Mouse (Mus musculus) WW6 (cell line): ENCODE results near the gene Intu.

ENCODE experiments used
- DNase-seq: peaks from one replicate; pipeline ENCODE4 v3.0.0-alpha.2; 2013; ENCODE audit warnings: low read depth, low spot score

Intu gene

DNA sequence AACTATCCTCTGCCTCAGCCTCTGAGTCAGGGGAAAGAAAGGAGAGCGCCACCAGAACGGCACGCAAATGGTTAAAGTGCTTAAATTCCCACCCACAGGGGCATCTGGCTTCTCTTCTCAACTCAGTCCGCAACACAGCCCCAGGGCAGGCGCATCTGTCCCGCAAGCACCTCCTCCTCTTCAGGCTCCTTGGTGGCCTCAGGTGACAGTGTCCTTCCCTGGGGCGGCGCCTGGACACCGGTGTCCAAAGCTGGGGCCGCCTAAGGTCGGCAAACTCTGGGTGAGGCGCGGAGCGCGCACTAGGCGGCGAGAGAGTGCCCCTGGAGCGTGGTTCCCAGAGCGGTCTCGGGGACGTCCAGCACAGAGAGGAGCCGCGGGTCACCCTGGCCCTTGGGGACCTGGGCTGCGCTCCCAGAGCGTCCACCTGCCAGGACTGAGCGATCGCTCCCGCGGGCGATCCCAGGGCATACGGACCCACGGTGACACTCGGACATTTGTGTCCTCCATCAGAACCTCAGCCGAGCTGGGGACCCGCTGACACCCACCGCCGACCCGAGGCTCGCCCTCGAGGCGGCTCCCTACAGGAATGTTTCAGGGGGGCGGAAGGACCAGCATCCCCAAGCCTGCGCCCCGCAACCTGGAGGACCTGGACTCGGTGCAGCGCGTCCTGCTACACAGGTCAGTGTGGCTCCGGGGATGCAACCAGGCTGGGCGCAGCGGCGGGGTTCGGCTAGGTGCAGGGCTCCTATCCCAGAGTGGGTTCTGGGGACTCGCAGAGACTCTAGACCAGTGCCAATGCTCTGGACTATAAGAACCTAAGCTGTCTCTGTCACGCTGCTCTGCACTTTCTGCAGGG lies at the start of gene Intu:
TSS of gene Intu (plus strand) at position 1 of the 856 bp plus-strand sequence.
- DNase-seq, result no peak

DNA sequence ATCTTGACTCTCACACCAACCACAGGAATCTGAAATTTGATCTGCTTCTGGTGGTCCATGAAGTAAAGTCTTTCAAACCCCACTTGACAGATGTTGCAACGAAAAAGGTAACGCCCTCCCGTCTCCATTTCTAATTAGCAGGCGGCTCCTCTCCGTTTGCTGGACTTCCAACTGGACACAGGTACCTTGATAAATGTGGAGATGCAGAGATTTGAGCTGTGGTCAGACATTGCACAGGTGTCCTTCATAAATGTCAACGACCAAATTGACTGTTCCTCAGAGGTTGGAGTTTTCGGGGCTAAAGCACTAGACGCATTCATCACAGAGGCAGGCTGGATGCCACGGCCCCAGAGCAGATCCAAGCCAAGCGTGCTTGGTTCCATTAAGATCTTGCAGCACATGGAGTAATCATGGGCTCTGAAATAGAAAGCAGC lies 47.8 kb upstream of the Intu start:
- DNase-seq, result no peak

GRCm38 (mm10) chr3:40487381-40487780 lies 43.7 kb upstream of the Intu start:
- DNase-seq, result no peak

DNA sequence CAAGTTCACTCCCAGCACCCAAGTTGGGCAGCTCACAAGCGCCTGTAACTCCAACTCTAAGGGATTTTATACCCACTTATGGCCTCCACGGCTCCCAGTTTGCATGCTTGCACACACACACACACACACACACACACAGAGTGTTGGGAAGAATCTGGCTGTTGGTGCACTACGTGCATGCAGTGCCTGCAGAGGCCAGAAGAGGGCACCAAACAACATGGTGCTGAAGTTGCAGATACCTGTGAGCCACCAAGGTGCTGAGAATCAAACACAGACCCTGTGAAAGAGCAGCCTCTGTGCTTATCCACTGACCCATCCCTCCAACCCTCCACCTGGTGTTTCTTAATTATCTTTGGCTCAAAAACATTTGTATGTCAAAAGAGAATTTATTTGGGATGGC lies 39.3 kb upstream of the Intu start:
- DNase-seq, result peak; percentile 16

DNA sequence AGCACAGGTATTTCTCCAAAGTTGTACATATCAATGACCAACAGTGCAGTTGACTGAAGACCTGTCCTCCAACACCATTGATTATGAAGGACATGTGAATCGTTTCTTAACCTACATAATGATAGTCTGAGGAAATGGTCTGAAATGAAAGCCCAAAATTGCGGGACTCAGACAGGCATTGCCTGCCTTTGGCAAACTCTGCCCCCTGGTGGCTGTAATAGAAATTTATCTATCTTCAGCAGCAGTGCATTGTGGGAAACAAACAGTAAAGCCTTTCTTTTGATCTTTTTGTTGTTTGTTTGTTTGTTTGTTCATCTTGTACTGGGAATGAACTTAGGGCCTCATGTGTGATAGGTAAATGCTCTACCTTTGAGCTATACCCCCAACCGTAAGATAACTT lies 32.2 kb upstream of the Intu start:
- peak; percentile 5 for DNase-seq

DNA sequence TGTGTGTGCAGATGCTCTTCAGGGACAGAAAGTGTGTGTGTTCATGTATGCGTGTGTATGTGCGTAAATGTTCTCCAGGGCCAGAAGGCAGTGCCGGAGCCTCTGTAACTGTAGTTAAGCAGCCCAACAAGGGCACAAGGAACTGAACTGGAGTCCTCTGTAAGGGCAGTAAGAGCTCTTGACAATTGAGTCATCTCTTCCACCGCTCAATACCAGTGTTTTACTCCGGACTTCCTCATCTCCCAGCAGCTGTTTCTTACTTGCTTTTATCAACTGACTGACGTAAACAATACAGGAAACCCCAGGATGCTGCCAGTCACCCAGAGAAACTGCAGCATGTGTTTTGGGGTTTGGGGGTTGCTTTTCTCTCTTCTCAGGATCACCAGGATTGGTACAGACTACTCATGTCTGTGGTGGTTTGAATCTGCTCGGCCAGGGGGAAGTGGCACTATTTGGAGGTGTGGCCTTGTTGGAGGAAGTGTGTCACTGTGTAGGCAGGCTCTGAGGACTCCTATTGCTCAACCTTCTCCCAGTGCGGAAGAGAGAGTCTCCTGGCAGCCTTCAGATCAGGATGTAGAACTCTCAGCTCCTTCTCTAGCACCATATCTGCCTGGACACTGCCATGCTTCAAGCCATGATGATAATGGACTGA lies 30.8 kb upstream of the Intu start:
- no peak for DNase-seq

GRCm38 (mm10) chr3:40504377-40504776 lies 26.7 kb upstream of the Intu start:
- DNase-seq, result no peak

- DNase-seq, result no peak
Observed at GRCm38 (mm10) chr3:40505451-40506014, 25.6 kb upstream of the Intu start.

DNA sequence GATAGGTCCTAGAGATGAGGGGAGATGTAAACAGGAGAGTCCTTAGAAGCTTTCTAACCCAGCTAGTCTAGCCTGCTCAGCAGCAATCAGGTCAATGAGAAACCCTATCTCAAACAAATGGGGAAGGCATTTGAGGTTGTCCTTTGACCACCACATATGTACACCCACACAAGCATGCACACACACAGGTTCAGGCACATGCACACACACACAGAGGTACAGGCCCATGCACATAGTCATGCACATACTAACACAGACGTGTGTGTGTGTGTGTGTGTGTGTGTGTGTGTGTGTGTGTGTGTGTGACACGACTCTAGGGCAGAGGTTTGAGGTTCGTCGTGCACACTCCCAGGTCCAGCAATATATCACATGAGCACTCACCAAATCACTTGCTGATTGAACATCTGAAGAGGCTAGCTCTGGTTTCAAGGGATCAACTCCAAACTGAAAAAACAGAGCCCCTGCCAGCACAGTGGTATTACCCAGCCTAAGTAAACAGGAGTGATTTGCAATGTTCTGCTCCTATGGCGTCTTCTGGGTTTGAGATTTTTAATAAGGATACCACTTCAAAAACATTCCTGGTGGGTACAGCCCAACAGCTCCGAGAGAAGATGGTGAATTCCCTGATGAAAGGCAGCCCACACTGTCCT lies 22.0 kb upstream of the Intu start:
- DNase-seq, result no peak

GRCm38 (mm10) chr3:40510567-40510966 lies 20.5 kb upstream of the Intu start:
- DNase-seq, result no peak

DNA sequence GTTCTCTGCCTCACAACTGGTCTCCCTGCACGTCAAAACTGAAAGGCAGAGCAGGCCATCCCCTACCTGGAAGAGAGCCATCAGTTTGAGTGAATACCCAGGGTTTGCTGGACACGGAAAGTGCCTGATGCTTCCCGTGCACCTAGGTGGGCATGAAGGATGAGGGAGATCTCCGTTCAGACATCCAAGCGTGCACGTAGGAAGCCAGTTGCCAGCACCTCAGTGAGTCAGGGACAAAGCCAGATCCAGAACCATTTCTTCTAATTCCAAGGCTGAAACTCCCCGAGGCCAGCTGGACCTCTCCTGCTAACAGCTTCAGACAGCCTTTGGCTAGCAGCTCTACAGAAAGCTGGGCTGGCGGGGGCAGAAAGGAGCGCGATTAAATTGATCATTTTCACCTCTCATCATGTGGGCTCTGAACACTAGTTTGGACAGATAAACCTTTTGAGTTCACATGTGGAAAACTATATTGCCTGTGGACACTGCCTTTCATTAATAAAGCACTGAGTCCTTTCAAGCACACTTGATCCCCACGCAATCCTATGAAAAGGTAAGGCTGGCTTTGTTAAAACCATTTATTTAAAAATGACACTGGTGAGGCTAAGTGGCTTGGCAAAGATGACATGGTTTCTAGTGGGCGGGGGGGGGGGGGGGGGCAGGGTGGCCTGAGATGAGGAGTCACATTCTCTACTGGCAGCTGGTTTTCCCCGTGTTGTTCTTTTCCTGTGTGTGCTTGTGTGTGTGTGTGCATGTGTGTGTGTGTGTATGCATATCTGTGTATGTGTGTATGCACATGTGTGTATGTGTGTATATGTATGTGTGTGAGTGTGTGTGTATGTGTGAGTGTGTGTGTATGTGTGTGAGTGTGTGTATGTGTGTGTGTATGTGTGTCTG lies 17.9 kb upstream of the Intu start:
- no peak for DNase-seq

GRCm38 (mm10) chr3:40518240-40518639 lies 12.8 kb upstream of the Intu start:
- DNase-seq, result no peak

DNA sequence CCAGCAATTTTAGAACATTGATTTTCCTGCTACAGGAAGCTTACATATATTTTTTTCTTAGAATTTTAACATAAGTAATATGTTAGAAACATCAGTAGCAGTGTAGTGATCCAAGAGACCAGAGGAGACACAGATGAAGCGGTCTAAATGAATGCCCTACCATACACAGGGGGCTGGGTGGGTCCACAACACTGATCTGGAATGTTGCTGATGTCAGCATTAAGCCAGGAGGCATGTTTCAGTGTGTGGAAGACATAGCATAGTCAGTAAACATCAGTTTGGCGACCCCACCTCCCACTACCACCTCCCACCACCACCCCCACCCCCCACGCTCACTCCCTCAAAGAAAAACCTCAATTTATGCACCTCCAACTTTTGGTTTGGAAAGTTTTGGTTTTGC lies 11.5 kb upstream of the Intu start:
- no peak for DNase-seq

- DNase-seq, result no peak
Observed at GRCm38 (mm10) chr3:40520567-40520966, 10.5 kb upstream of the Intu start.

DNA sequence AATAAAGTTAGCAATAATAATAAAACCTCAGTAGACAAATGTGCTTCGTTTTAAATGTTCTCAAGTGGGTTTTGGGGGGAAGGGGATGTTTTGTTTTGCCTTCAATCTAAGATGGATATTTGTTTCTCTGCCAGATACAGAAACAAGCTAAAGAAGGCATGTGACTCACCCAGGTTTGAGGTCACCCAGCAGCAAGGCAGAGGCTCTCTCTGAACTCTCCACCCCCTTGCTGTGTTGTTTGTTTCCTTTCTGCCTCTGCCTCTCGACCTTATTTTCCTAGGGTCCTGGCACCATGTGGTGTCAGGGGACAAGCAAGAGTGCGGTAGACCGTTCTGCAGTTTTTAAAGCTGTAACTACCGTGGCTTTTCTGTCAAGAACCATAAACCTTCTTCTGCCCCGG lies 8.6 kb upstream of the Intu start:
- DNase-seq, result no peak

GRCm38 (mm10) chr3:40522846-40523245 lies 8.2 kb upstream of the Intu start:
- no peak for DNase-seq

DNA sequence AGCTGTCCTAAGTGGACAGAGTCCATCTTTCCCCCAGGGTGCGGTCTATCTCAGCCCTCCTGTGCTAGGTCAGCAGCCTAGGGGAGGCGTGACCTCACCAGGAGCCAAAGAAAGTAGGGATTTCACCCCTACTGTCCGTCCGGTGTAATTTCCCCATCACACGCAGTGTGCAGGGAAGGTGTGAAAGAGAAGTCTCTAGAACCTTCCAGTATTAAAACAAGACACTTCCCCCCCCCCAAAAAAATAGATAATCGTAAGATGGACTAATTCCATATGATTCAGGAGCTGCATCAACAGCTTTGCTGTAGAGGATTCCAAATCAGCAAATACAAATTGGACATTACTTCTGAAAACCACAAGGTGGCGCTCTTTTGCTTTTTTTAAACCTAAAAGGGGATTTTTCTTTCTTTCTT lies 7.7 kb upstream of the Intu start:
- DNase-seq, result no peak

DNA sequence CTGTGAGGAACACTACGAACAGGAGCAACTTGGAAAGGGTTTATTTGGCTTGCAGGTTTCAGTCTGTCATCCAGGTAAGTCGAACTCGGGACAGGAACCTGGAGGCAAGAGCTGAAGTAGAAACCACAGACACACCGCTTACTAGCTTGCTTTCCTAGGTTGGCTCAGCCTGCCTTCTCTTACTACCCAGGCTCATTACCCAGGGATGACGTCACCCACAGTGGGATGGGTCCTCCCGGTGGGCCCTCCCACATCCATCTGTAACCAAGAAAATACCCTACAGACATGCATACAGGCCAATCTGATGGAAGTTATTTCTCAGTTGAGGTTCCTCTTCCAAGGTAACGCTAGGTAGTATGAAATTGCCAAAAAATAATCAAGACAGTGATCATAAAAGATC lies 6.2 kb upstream of the Intu start:
- no peak for DNase-seq

DNA sequence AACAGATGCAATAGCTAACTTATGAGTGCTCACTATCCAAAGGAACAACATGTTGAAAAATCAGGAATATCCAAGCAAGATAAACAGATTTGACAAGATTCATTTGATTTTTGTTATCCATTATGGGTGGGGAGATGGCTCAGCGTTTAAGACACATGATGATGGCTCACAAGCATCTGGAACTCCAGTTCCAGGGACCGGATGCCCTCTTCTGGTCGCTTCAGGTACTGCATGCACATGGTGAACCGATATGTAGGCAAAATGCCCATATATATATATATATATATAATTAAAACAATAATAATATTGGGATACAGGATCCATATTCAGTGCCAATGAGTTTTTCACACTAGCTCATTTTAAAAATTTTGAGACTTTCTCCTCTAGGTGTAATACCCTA lies 5.7 kb upstream of the Intu start:
- no peak for DNase-seq

GRCm38 (mm10) chr3:40526095-40526494 lies 5.0 kb upstream of the Intu start:
- no peak for DNase-seq

GRCm38 (mm10) chr3:40527218-40527617 lies 3.9 kb upstream of the Intu start:
- no peak for DNase-seq
